10 mouse cellular contexts compared by ENCODE assay signal in genomic region chr11:115824813-115825212, GRCm38 (mm10). TPM values are rescaled to one million over a fixed set of nuclear protein-coding genes. Genes with fewer than 3 reads are reported as not detected.
DNase-seq lines count a peak whose midpoint lies in the region; ATAC-seq and TF ChIP-seq lines count a peak whose summit lies in the region.
"Had no signal": no experiment of that assay in that cellular context is flagged by ENCODE, and none has a peak within 500 bp of the region (broad histone marks: within the 10 kb centered on the region; RNA-seq: fewer than 3 reads in every experiment).

No protein-coding gene starts in this region.

- dilution Hi-C loops in CH12.LX (cut with MboI; ENCODE audit: extremely low pct_ligation_motif_present, extremely low pct_unique_long_range_greater_than_20kb, low sequenced_read_pairs) = no loop called here

- TF ChIP-seq EP300 in CH12.LX (IDR thresholded peaks at IDR 0.05; ENCODE audit: low read length) = no peak
- TF ChIP-seq EP300 in liver, embryonic 14.5 days (IDR thresholded peaks at IDR 0.05; ENCODE audit: low read depth) = no peak

- in situ Hi-C loops in CH12.LX (cut with MboI; ENCODE audit: low pct_ligation_motif_present, low pct_unique_long_range_greater_than_20kb, low sequenced_read_pairs) = no loop called here

- DNase-seq in heart, postnatal 10 days = no peak
- DNase-seq in CH12.LX (ENCODE audit: extremely low read depth) = no peak
- no peak for DNase-seq in liver, embryonic 14.5 days (ENCODE audit: low read depth in 3 of 3, low spot score in 3 of 3)
- no peak for DNase-seq in adrenal gland, adult 18-20 months (ENCODE audit: low spot score in 2 of 2)
- DNase-seq in thymus, postnatal 14 days = no peak
- DNase-seq in Muller cell, postnatal 12 days (ENCODE audit: inconsistent ontology term) = no peak
- DNase-seq: cerebellum, adult 9-10 months; left cerebral cortex, postnatal 4 days had no signal

- no peaks in the 10 kb centered on the region for H3K9me3 ChIP-seq in heart, embryonic 12.5 days (replicated peaks)
- no peaks in the 10 kb centered on the region for H3K9me3 ChIP-seq in CH12.LX (replicated peaks; ENCODE audit: low read length)
- H3K9me3 ChIP-seq in forebrain, embryonic 15.5 days = no peaks in the 10 kb centered on the region
- no peaks in the 10 kb centered on the region for H3K9me3 ChIP-seq in liver, embryonic 14.5 days (ENCODE audit: control insufficient read depth, low read length)

- no peak for TF ChIP-seq POLR2A in CH12.LX (IDR thresholded peaks at IDR 0.05; ENCODE audit: low read depth, low read length)

- peaks cover 30% of the 10 kb centered on the region for H3K36me3 ChIP-seq in heart, embryonic 12.5 days
- H3K36me3 ChIP-seq in CH12.LX (replicated peaks in 1 of 2; ENCODE audit: control insufficient read depth in 1 of 2, insufficient read depth in 1 of 2, low read length in 1 of 2) = peaks cover 26 to 42% of the 10 kb centered on the region in 2 experiments
- peaks cover 26% of the 10 kb centered on the region for H3K36me3 ChIP-seq in forebrain, embryonic 15.5 days
- H3K36me3 ChIP-seq in liver, embryonic 14.5 days (replicated peaks; ENCODE audit: control insufficient read depth, insufficient read depth, low read depth) = no peaks in the 10 kb centered on the region; the same call in 1 of the 2 replicates

- no peak overlapping the region for H3K27ac ChIP-seq in heart, embryonic 12.5 days (ENCODE audit: poor library complexity, severe bottlenecking)
- no peak overlapping the region for H3K27ac ChIP-seq in CH12.LX (ENCODE audit: insufficient read depth, low read depth)
- no peak overlapping the region for H3K27ac ChIP-seq in forebrain, embryonic 15.5 days (replicated peaks)
- no peak overlapping the region for H3K27ac ChIP-seq in liver, embryonic 14.5 days

- no peaks in the 10 kb centered on the region for H3K27me3 ChIP-seq in heart, embryonic 12.5 days (replicated peaks)
- H3K27me3 ChIP-seq in CH12.LX (replicated peaks) = no peaks in the 10 kb centered on the region
- peaks cover 31% of the 10 kb centered on the region for H3K27me3 ChIP-seq in forebrain, embryonic 15.5 days
- no peaks in the 10 kb centered on the region for H3K27me3 ChIP-seq in liver, embryonic 14.5 days (ENCODE audit: control insufficient read depth, insufficient read depth, low read length)

- H3K4me2 ChIP-seq in heart, embryonic 12.5 days = peak overlapping the region; percentile 96
- H3K4me2 ChIP-seq in CH12.LX (ENCODE audit: insufficient read depth, low read depth, poor library complexity, severe bottlenecking) = peak overlapping the region; percentile 93
- peak overlapping the region; percentile 95; the same call in 1 of the 2 replicates for H3K4me2 ChIP-seq in forebrain, embryonic 15.5 days (replicated peaks)
- H3K4me2 ChIP-seq in liver, embryonic 14.5 days (ENCODE audit: low read depth) = peak overlapping the region; percentile 94

- WGBS in heart, embryonic 12.5 days = 17% methylated on average over 11 of the region's 11 CpGs
- WGBS in forebrain, embryonic 15.5 days = 18% methylated on average over 11 of the region's 11 CpGs
- WGBS in liver, embryonic 14.5 days (ENCODE audit: insufficient replicate concordance) = 21% methylated on average over 11 of the region's 11 CpGs

- no peak for TF ChIP-seq CTCF in CH12.LX (conservative IDR thresholded peaks at IDR 0.05 in 1 of 2, IDR thresholded peaks at IDR 0.05 in 1 of 2; ENCODE audit: low read depth in 2 of 2, low read length in 2 of 2)
- TF ChIP-seq CTCF in liver, embryonic 14.5 days (IDR thresholded peaks at IDR 0.05; ENCODE audit: low read depth) = no peak

- H3K9ac ChIP-seq in heart, embryonic 12.5 days = peak overlapping the region; percentile 71
- peak overlapping the region; percentile 65; the same call in 1 of the 2 replicates for H3K9ac ChIP-seq in CH12.LX (ENCODE audit: insufficient read depth, low read depth)
- no peak overlapping the region for H3K9ac ChIP-seq in forebrain, embryonic 15.5 days (replicated peaks)
- peak overlapping the region; percentile 78 for H3K9ac ChIP-seq in liver, embryonic 14.5 days (replicated peaks)

- no peak for ATAC-seq in heart, embryonic 12.5 days (ENCODE audit: insufficient number of reproducible peaks, low FRiP score)
- no peak for ATAC-seq in forebrain, embryonic 15.5 days (replicated peaks)
- ATAC-seq in liver, embryonic 14.5 days (ENCODE audit: insufficient read depth) = no peak

- H3K4me1 ChIP-seq in heart, embryonic 12.5 days (replicated peaks) = peaks cover 41% of the 10 kb centered on the region
- peaks cover 5 to 29% of the 10 kb centered on the region in 2 experiments; a peak in 3 of 4 replicates for H3K4me1 ChIP-seq in CH12.LX (ENCODE audit: control insufficient read depth in 1 of 2, insufficient read depth in 2 of 2)
- peaks cover 13% of the 10 kb centered on the region for H3K4me1 ChIP-seq in forebrain, embryonic 15.5 days
- H3K4me1 ChIP-seq in liver, embryonic 14.5 days (replicated peaks; ENCODE audit: control insufficient read depth in 2 of 2, insufficient read depth in 2 of 2, low read length in 1 of 2) = peaks cover 4 to 18% of the 10 kb centered on the region in 2 experiments; a peak in 3 of 4 replicates

- TF ChIP-seq RAD21 in CH12.LX (IDR thresholded peaks at IDR 0.05; ENCODE audit: low read depth, low read length) = no peak

- H3K4me3 ChIP-seq in heart, embryonic 12.5 days = peak overlapping the region; percentile 67
- H3K4me3 ChIP-seq in CH12.LX (replicated peaks in 1 of 3; ENCODE audit: low read depth in 2 of 3, low read length in 2 of 3, poor library complexity in 1 of 3) = peak overlapping the region; percentile 58 to 73 (median 65)
- 0 out of 2 replicates have a peak overlapping the region, but pooled peaks have one; percentile 60 for H3K4me3 ChIP-seq in forebrain, embryonic 15.5 days
- H3K4me3 ChIP-seq in liver, embryonic 14.5 days (ENCODE audit: insufficient read depth in 1 of 2, low read depth in 2 of 2, low read length in 2 of 2) = peak overlapping the region; percentile 59 to 80

- no peaks in the 10 kb centered on the region for H3K79me2 ChIP-seq in CH12.LX (replicated peaks; ENCODE audit: control insufficient read depth, extremely low read depth, insufficient read depth, poor library complexity, severe bottlenecking)

- intact Hi-C loops in heart, postnatal 10 days (cut with DNase I) = loop anchor here (2.0 kb wide), 1 partner anchor 34 kb away; the partner anchor contains the start of gene Myo15b

RNA-seq across cellular contexts. Expression of gene Llgl2, which starts 1.0 kb away (rescaled TPM):
- 22.5 and 25.8 TPM in 2 replicates for polyA plus RNA-seq in heart, embryonic 12.5 days (2016; fragmentation: Nextera tagmentation; extraction: Ambion mirVana)
- total RNA-seq in heart, postnatal 10 days (2021) = 10 to 100 TPM; 17.9 to 18.2 TPM
- 12.3 and 14.7 TPM in 2 replicates for total RNA-seq in CH12.LX (2012; rRNA removed)
- 3.8 and 4.4 TPM in 2 replicates for total RNA-seq in CH12.LX (2014; rRNA removed)
- polyA plus RNA-seq in CH12.LX (2012; ENCODE audit: insufficient read length, low read depth) = 6.8 and 9.2 TPM in 2 replicates
- polyA plus RNA-seq in forebrain, embryonic 15.5 days (2015; fragmentation: Nextera tagmentation; extraction: Ambion mirVana) = 1.0 and 1.1 TPM in 2 replicates
- 9.4 and 10.5 TPM in 2 replicates for polyA plus RNA-seq in liver, embryonic 14.5 days (2012; rRNA removed)
- 7.5 and 9.3 TPM in 2 replicates for polyA plus RNA-seq in liver, embryonic 14.5 days (2014; fragmentation: Nextera tagmentation; extraction: Ambion mirVana)
- 1 to 10 TPM; 5.8 to 8.0 TPM for total RNA-seq in adrenal gland, adult 18-20 months (2021)

RNA-seq across cellular contexts. Expression of gene Tsen54, which starts 10.3 kb away (rescaled TPM):
- 23.0 and 29.2 TPM in 2 replicates for polyA plus RNA-seq in heart, embryonic 12.5 days (2016; fragmentation: Nextera tagmentation; extraction: Ambion mirVana)
- 10 to 100 TPM; 10.5 to 15.0 TPM for total RNA-seq in heart, postnatal 10 days (2021)
- 71.1 and 71.2 TPM in 2 replicates for total RNA-seq in CH12.LX (2012; rRNA removed)
- 44.9 and 45.8 TPM in 2 replicates for total RNA-seq in CH12.LX (2014; rRNA removed)
- 55.0 and 59.4 TPM in 2 replicates for polyA plus RNA-seq in CH12.LX (2012; ENCODE audit: insufficient read length, low read depth)
- polyA plus RNA-seq in forebrain, embryonic 15.5 days (2015; fragmentation: Nextera tagmentation; extraction: Ambion mirVana) = 24.2 and 25.9 TPM in 2 replicates
- polyA plus RNA-seq in liver, embryonic 14.5 days (2012; rRNA removed) = 12.4 and 12.9 TPM in 2 replicates
- polyA plus RNA-seq in liver, embryonic 14.5 days (2014; fragmentation: Nextera tagmentation; extraction: Ambion mirVana) = 9.7 and 12.4 TPM in 2 replicates
- total RNA-seq in adrenal gland, adult 18-20 months (2021) = 10 to 100 TPM; 15.5 to 20.3 TPM

RNA-seq across cellular contexts. Expression of gene Caskin2, which starts 11.4 kb away (rescaled TPM):
- 23.5 and 25.3 TPM in 2 replicates for polyA plus RNA-seq in heart, embryonic 12.5 days (2016; fragmentation: Nextera tagmentation; extraction: Ambion mirVana)
- 10 to 100 TPM; 59.4 to 60.9 TPM for total RNA-seq in heart, postnatal 10 days (2021)
- total RNA-seq in CH12.LX (2012; rRNA removed) (8.2 and 8.9 TPM in 2 replicates), CH12.LX (2014; rRNA removed) (2.7 and 2.9 TPM in 2 replicates)
- polyA plus RNA-seq in CH12.LX (2012; ENCODE audit: insufficient read length, low read depth) = 6.4 and 6.9 TPM in 2 replicates
- polyA plus RNA-seq in forebrain, embryonic 15.5 days (2015; fragmentation: Nextera tagmentation; extraction: Ambion mirVana) = 7.8 and 7.9 TPM in 2 replicates
- 7.1 and 7.8 TPM in 2 replicates for polyA plus RNA-seq in liver, embryonic 14.5 days (2012; rRNA removed)
- polyA plus RNA-seq in liver, embryonic 14.5 days (2014; fragmentation: Nextera tagmentation; extraction: Ambion mirVana) = 4.9 and 6.1 TPM in 2 replicates
- total RNA-seq in adrenal gland, adult 18-20 months (2021) = 10 to 100 TPM; 55.1 to 59.8 TPM

RNA-seq across cellular contexts. Expression of gene Myo15b, which starts 33.4 kb away (rescaled TPM):
- polyA plus RNA-seq in heart, embryonic 12.5 days (2016; fragmentation: Nextera tagmentation; extraction: Ambion mirVana) = 0.17 and 0.37 TPM in 2 replicates
- total RNA-seq in heart, postnatal 10 days (2021) = under 1 TPM; 0.17 to 0.22 TPM
- total RNA-seq in CH12.LX (2012; rRNA removed) (0.17 and 0.21 TPM in 2 replicates), CH12.LX (2014; rRNA removed) (not detected in 2 replicates)
- 0.43 and 0.72 TPM in 2 replicates for polyA plus RNA-seq in CH12.LX (2012; ENCODE audit: insufficient read length, low read depth)
- 0.17 TPM in 1 of 2 replicates, not detected in the other for polyA plus RNA-seq in forebrain, embryonic 15.5 days (2015; fragmentation: Nextera tagmentation; extraction: Ambion mirVana)
- polyA plus RNA-seq in liver, embryonic 14.5 days (2012; rRNA removed) = 0.36 and 0.42 TPM in 2 replicates
- polyA plus RNA-seq in liver, embryonic 14.5 days (2014; fragmentation: Nextera tagmentation; extraction: Ambion mirVana) = 0.09 and 0.29 TPM in 2 replicates
- not detected for total RNA-seq in adrenal gland, adult 18-20 months (2021)

RNA-seq across cellular contexts. Expression of gene Tmem94, which starts 59.6 kb away (rescaled TPM):
- polyA plus RNA-seq in heart, embryonic 12.5 days (2016; fragmentation: Nextera tagmentation; extraction: Ambion mirVana) = 52.4 and 52.5 TPM in 2 replicates
- total RNA-seq in heart, postnatal 10 days (2021) = 100 to 1,000 TPM; 106 to 116 TPM
- total RNA-seq in CH12.LX (2012; rRNA removed) (19.0 and 27.4 TPM in 2 replicates), CH12.LX (2014; rRNA removed) (4.8 and 6.4 TPM in 2 replicates)
- polyA plus RNA-seq in CH12.LX (2012; ENCODE audit: insufficient read length, low read depth) = 13.5 and 15.0 TPM in 2 replicates
- 27.6 and 29.8 TPM in 2 replicates for polyA plus RNA-seq in forebrain, embryonic 15.5 days (2015; fragmentation: Nextera tagmentation; extraction: Ambion mirVana)
- 11.0 and 13.8 TPM in 2 replicates for polyA plus RNA-seq in liver, embryonic 14.5 days (2012; rRNA removed)
- 3.7 and 6.1 TPM in 2 replicates for polyA plus RNA-seq in liver, embryonic 14.5 days (2014; fragmentation: Nextera tagmentation; extraction: Ambion mirVana)
- total RNA-seq in adrenal gland, adult 18-20 months (2021) = 10 to 100 TPM; 57.3 to 70.3 TPM
